Mouse (Mus musculus): ENCODE results near the gene Dgki.

DNA sequence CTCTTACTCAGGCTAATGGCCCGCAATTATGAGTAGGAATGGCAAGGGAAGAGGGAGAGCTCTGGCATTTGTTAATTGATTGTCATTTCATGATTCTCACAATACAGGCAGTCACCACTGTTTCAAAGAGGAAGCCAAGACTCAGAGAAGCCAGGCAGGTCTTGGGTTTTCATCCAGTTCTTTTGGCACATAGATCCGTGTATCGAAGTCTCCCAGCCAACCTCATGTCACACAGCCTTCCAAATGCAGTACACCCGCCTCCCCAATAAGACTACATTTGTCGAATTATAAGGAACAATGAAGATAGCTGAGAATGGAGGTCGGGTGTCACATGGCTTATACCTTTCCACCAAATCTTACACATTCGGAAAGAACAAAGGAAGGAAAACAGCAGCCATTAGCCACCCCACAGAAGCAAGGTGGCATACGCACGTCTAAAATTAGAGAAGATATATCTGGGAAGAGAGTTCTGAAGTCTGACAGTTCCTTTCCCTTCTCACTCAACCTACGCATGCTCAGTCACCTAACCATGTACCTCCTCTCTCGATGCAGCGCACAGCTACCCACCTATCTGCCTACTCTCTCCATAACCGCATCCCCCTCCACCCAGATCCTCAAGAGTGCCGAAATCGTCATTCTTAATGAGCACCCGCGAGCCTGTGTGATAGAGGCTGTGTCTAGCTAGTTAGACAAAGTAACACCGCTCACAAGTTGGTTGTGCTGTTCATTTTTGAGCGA lies 179.4 kb downstream of the Dgki start:
- TF ChIP-seq CTCF (IDR thresholded peaks at IDR 0.05; ENCODE audit: low read depth), result no peak
- TF ChIP-seq EP300 (IDR thresholded peaks at IDR 0.05; ENCODE audit: low read depth), result no peak

Data from liver, embryonic 14.5 days (tissue).